ENCODE assay signal across 9 mouse cellular contexts in genomic region chr5:142371172-142372155, GRCm38 (mm10). TPM values are rescaled to one million over a fixed set of nuclear protein-coding genes. Genes with fewer than 3 reads are reported as not detected.
A peak's percentile ranks its signal among the peaks of the same experiment; 100 is the strongest.
DNase-seq lines count a peak whose midpoint lies in the region; ATAC-seq and TF ChIP-seq lines count a peak whose summit lies in the region.
"Had no signal": no experiment of that assay in that cellular context is flagged by ENCODE, and none has a peak within 500 bp of the region (broad histone marks: within the 10 kb centered on the region; RNA-seq: fewer than 3 reads in every experiment).

No protein-coding gene starts in this region.

- peak overlapping the region; percentile 32 for H3K9ac ChIP-seq in forebrain, embryonic 15.5 days (replicated peaks)
- peak overlapping the region; percentile 21; the same call in 1 of the 2 replicates for H3K9ac ChIP-seq in liver, adult 2 months (ENCODE audit: low read depth, low read length)
- peak overlapping the region; percentile 60 for H3K9ac ChIP-seq in neural tube, embryonic 11.5 days (ENCODE audit: low read length)

- TF ChIP-seq CTCF in liver, adult 2 months (IDR thresholded peaks at IDR 0.05; ENCODE audit: low read depth, low read length), result no peak

- intact Hi-C loops in left cerebral cortex, postnatal 4 days (cut with DNase I), result no loop called here

- H3K4me3 ChIP-seq in forebrain, embryonic 15.5 days, result no peak overlapping the region
- H3K4me3 ChIP-seq in liver, adult 2 months (ENCODE audit: insufficient read depth, low read depth, low read length), result no peak overlapping the region; the same call in 1 of the 2 replicates
- no peak overlapping the region for H3K4me3 ChIP-seq in neural tube, embryonic 11.5 days (ENCODE audit: low read depth, low read length)

- H3K4me2 ChIP-seq in forebrain, embryonic 15.5 days (replicated peaks), result no peak overlapping the region
- peak overlapping the region; percentile 15; the same call in 1 of the 2 replicates for H3K4me2 ChIP-seq in neural tube, embryonic 11.5 days (ENCODE audit: low read depth)

- H3K4me1 ChIP-seq in forebrain, embryonic 15.5 days, result peaks cover 33% of the 10 kb centered on the region
- peaks cover 6% of the 10 kb centered on the region; the same call in 1 of the 2 replicates for H3K4me1 ChIP-seq in liver, adult 2 months (ENCODE audit: control insufficient read depth, insufficient read depth, low read length)
- H3K4me1 ChIP-seq in neural tube, embryonic 11.5 days (ENCODE audit: control insufficient read depth, insufficient read depth, low read length), result peaks cover 22% of the 10 kb centered on the region

- H3K79me2 ChIP-seq in liver, adult 2 months (ENCODE audit: control insufficient read depth, insufficient read depth, low read length), result no peaks in the 10 kb centered on the region

- H3K27ac ChIP-seq in forebrain, embryonic 15.5 days (replicated peaks), result peak overlapping the region; percentile 86
- no peak overlapping the region for H3K27ac ChIP-seq in liver, adult 2 months (replicated peaks; ENCODE audit: insufficient read depth, low read depth, low read length)
- H3K27ac ChIP-seq in neural tube, embryonic 11.5 days (ENCODE audit: low read depth, low read length), result peak overlapping the region; percentile 97
- H3K27ac ChIP-seq: macrophage had no signal

- ATAC-seq in forebrain, embryonic 15.5 days (replicated peaks), result peak; percentile 27; the same call in 1 of the 2 replicates
- ATAC-seq in neural tube, embryonic 11.5 days (ENCODE audit: insufficient read depth, low FRiP score, low TSS enrichment), result peak; percentile 58

- 3% methylated on average over 24 of the region's 24 CpGs for WGBS in forebrain, embryonic 15.5 days
- WGBS in liver, adult 2 months, result 40% methylated on average over 24 of the region's 24 CpGs
- 5% methylated on average over 24 of the region's 24 CpGs for WGBS in neural tube, embryonic 11.5 days

- TF ChIP-seq POLR2A in liver, adult 2 months (IDR thresholded peaks at IDR 0.05; ENCODE audit: extremely low read depth, insufficient read depth, low read length), result no peak

- H3K27me3 ChIP-seq in forebrain, embryonic 15.5 days, result no peaks in the 10 kb centered on the region
- H3K27me3 ChIP-seq in liver, adult 2 months (ENCODE audit: control insufficient read depth, insufficient read depth, low read length), result no peaks in the 10 kb centered on the region
- H3K27me3 ChIP-seq in neural tube, embryonic 11.5 days (ENCODE audit: control insufficient read depth, insufficient read depth, low read length), result no peaks in the 10 kb centered on the region

- no peaks in the 10 kb centered on the region for H3K36me3 ChIP-seq in forebrain, embryonic 15.5 days
- no peaks in the 10 kb centered on the region for H3K36me3 ChIP-seq in liver, adult 2 months (ENCODE audit: control insufficient read depth, insufficient read depth, low read length)
- no peaks in the 10 kb centered on the region for H3K36me3 ChIP-seq in neural tube, embryonic 11.5 days (ENCODE audit: control insufficient read depth, insufficient read depth, low read length)

- peak; percentile 25 for DNase-seq in left cerebral cortex, postnatal 4 days
- DNase-seq in left cerebral cortex, adult 18-20 months (ENCODE audit: low spot score in 2 of 2), result no peak
- DNase-seq in liver, adult 2 months (ENCODE audit: extremely low read depth, low read depth, low spot score), result no peak
- peak; percentile 82 for DNase-seq in neural tube, embryonic 11.5 days (ENCODE audit: low spot score)
- DNase-seq in layer of hippocampus, postnatal 10 days (ENCODE audit: low spot score in 2 of 2), result no peak
- no peak for DNase-seq in layer of hippocampus, postnatal 25 days (ENCODE audit: extremely low spot score in 1 of 2, low spot score in 1 of 2)
- DNase-seq in frontal cortex, postnatal 36 days (ENCODE audit: low spot score in 2 of 2), result no peak

- H3K9me3 ChIP-seq in forebrain, embryonic 15.5 days, result no peaks in the 10 kb centered on the region
- 0 out of 2 replicates have a peak, but pooled peaks cover 4% of the 10 kb centered on the region for H3K9me3 ChIP-seq in neural tube, embryonic 11.5 days (ENCODE audit: control insufficient read depth, low read length)

RNA-seq across cellular contexts. Expression of gene Foxk1, which starts 29.8 kb away (rescaled TPM):
- 10 to 100 TPM; 34.5 to 35.6 TPM for total RNA-seq in left cerebral cortex, postnatal 4 days (2021)
- 10 to 100 TPM; 40.8 to 41.1 TPM for total RNA-seq in left cerebral cortex, adult 18-20 months (2021)
- polyA plus RNA-seq in forebrain, embryonic 15.5 days (2015; fragmentation: Nextera tagmentation; extraction: Ambion mirVana), result 3.9 TPM in 2 replicates
- total RNA-seq in liver, adult 2 months (2014; rRNA removed), result 3.0 and 5.0 TPM in 2 replicates
- 7.2 and 7.6 TPM in 2 replicates for polyA plus RNA-seq in liver, adult 2 months (2012; rRNA removed)
- 3.9 and 4.7 TPM in 2 replicates for polyA plus RNA-seq in neural tube, embryonic 11.5 days (2014; fragmentation: Nextera tagmentation; extraction: Ambion mirVana)
- total RNA-seq in layer of hippocampus, postnatal 10 days (2021), result 10 to 100 TPM; 33.9 to 37.9 TPM
- 10 to 100 TPM; 40.6 to 45.7 TPM for total RNA-seq in layer of hippocampus, postnatal 25 days (2021)

Comparison
In these comparisons a context has a peak if more than half of its experiments do, and no peak if none do; other contexts are left out.
1. DNase-seq: peak in left cerebral cortex, postnatal 4 days (single experiment) and neural tube, embryonic 11.5 days (single experiment); none in left cerebral cortex, adult 18-20 months (0 of 2), liver, adult 2 months (single experiment), layer of hippocampus, postnatal 10 days (0 of 2), layer of hippocampus, postnatal 25 days (0 of 2) and frontal cortex, postnatal 36 days (0 of 2).
2. Peak in every context shown above with its lines, with median percentiles within 50 percentile points of each other: H3K9ac ChIP-seq.